8 mouse cellular contexts compared by ENCODE assay signal in genomic region chr13:34046421-34047012, GRCm38 (mm10). TPM values are rescaled to one million over a fixed set of nuclear protein-coding genes. Genes with fewer than 3 reads are reported as not detected.
A peak's percentile ranks its signal among the peaks of the same experiment; 100 is the strongest.
DNase-seq lines count a peak whose midpoint lies in the region; ATAC-seq and TF ChIP-seq lines count a peak whose summit lies in the region.

No protein-coding gene starts in this region.

- H3K36me3 ChIP-seq in embryonic facial prominence, embryonic 13.5 days = peaks cover 33% of the 10 kb centered on the region
- peaks cover 23% of the 10 kb centered on the region for H3K36me3 ChIP-seq in limb, embryonic 14.5 days (ENCODE audit: control insufficient read depth, insufficient read depth, low read length)

- H3K9ac ChIP-seq in embryonic facial prominence, embryonic 13.5 days = no peak overlapping the region
- no peak overlapping the region for H3K9ac ChIP-seq in limb, embryonic 14.5 days (ENCODE audit: low read depth, low read length, severe bottlenecking)

- H3K4me3 ChIP-seq in embryonic facial prominence, embryonic 13.5 days = no peak overlapping the region
- H3K4me3 ChIP-seq in limb, embryonic 14.5 days (replicated peaks; ENCODE audit: low read length) = no peak overlapping the region

- peaks cover 4% of the 10 kb centered on the region; the same call in 1 of the 2 replicates for H3K4me1 ChIP-seq in embryonic facial prominence, embryonic 13.5 days
- H3K4me1 ChIP-seq in limb, embryonic 14.5 days (ENCODE audit: control insufficient read depth, insufficient read depth, low read length) = peaks cover 5% of the 10 kb centered on the region; the same call in 1 of the 2 replicates

- ATAC-seq in embryonic facial prominence, embryonic 13.5 days (ENCODE audit: insufficient number of reproducible peaks, insufficient read depth, low FRiP score, low TSS enrichment, low read depth) = peak; percentile 69; the same call in 1 of the 2 replicates
- peak; percentile 84; the same call in 1 of the 2 replicates for ATAC-seq in limb, embryonic 14.5 days (ENCODE audit: low FRiP score, low read depth)

- no peak overlapping the region for H3K4me2 ChIP-seq in embryonic facial prominence, embryonic 13.5 days
- no peak overlapping the region for H3K4me2 ChIP-seq in limb, embryonic 14.5 days (replicated peaks; ENCODE audit: low read depth, low read length, severe bottlenecking)

- 41% methylated on average over 11 of the region's 11 CpGs for WGBS in embryonic facial prominence, embryonic 13.5 days
- 42% methylated on average over 11 of the region's 11 CpGs for WGBS in limb, embryonic 14.5 days

- H3K27ac ChIP-seq in embryonic facial prominence, embryonic 13.5 days = no peak overlapping the region; the same call in 1 of the 2 replicates
- no peak overlapping the region for H3K27ac ChIP-seq in limb, embryonic 14.5 days (replicated peaks; ENCODE audit: low read depth, low read length)

- no peaks in the 10 kb centered on the region for H3K27me3 ChIP-seq in embryonic facial prominence, embryonic 13.5 days
- H3K27me3 ChIP-seq in limb, embryonic 14.5 days (ENCODE audit: control insufficient read depth, insufficient read depth, low read length) = no peaks in the 10 kb centered on the region

- no peaks in the 10 kb centered on the region for H3K9me3 ChIP-seq in embryonic facial prominence, embryonic 13.5 days
- no peaks in the 10 kb centered on the region for H3K9me3 ChIP-seq in limb, embryonic 14.5 days (ENCODE audit: control insufficient read depth, low read length)

- TF ChIP-seq POLR2A in limb, embryonic 14.5 days (IDR thresholded peaks at IDR 0.05; ENCODE audit: borderline replicate concordance, extremely low read depth, insufficient read depth, insufficient read length) = no peak

- peak; percentile 90 for DNase-seq in 3T3-L1 (ENCODE audit: low read depth, low spot score)
- DNase-seq in adrenal gland, postnatal 14 days = peak; percentile 88
- peak; percentile 86 for DNase-seq in heart, adult 8-10 months (ENCODE audit: low spot score)
- DNase-seq in kidney, adult 9 months = peak; percentile 97
- peak; percentile 93 for DNase-seq in limb, embryonic 14.5 days (ENCODE audit: low spot score)
- DNase-seq in monocyte, adult 2 months (ENCODE audit: low read depth in 1 of 2, low spot score in 2 of 2) = peak; percentile 19 to 51
- peak; percentile 15 to 44 for DNase-seq in spleen, postnatal 14 days (ENCODE audit: low spot score in 2 of 2)

RNA-seq across cellular contexts. Expression of gene Bphl, which starts 9.1 kb away (rescaled TPM):
- 57.7 and 79.8 TPM in 2 replicates for total RNA-seq in adrenal gland, postnatal 14 days (2021)
- polyA plus RNA-seq in embryonic facial prominence, embryonic 13.5 days (2015; fragmentation: Nextera tagmentation; extraction: Ambion mirVana) = 50.8 and 53.9 TPM in 2 replicates
- 10 to 100 TPM; 39.1 to 47.7 (median 43.9) TPM for total RNA-seq in heart, adult 8-10 months (2022)
- 34.4 and 37.9 TPM in 2 replicates for polyA plus RNA-seq in limb, embryonic 14.5 days (2012; rRNA removed)
- 44.3 and 49.9 TPM in 2 replicates for polyA plus RNA-seq in limb, embryonic 14.5 days (2014; fragmentation: Nextera tagmentation; extraction: Ambion mirVana)

RNA-seq across cellular contexts. Expression of gene Tubb2a, which starts 31.3 kb away (rescaled TPM):
- total RNA-seq in adrenal gland, postnatal 14 days (2021) = 46.1 and 59.9 TPM in 2 replicates
- 133 and 136 TPM in 2 replicates for polyA plus RNA-seq in embryonic facial prominence, embryonic 13.5 days (2015; fragmentation: Nextera tagmentation; extraction: Ambion mirVana)
- total RNA-seq in heart, adult 8-10 months (2022) = 10 to 100 TPM; 29.1 to 49.7 (median 41.1) TPM
- 328 and 445 TPM in 2 replicates for polyA plus RNA-seq in limb, embryonic 14.5 days (2012; rRNA removed)
- polyA plus RNA-seq in limb, embryonic 14.5 days (2014; fragmentation: Nextera tagmentation; extraction: Ambion mirVana) = 150 and 170 TPM in 2 replicates

RNA-seq across cellular contexts. Expression of gene Serpinb6a, which starts 43.9 kb away (rescaled TPM):
- total RNA-seq in adrenal gland, postnatal 14 days (2021) = 214 and 236 TPM in 2 replicates
- 71.2 and 74.5 TPM in 2 replicates for polyA plus RNA-seq in embryonic facial prominence, embryonic 13.5 days (2015; fragmentation: Nextera tagmentation; extraction: Ambion mirVana)
- total RNA-seq in heart, adult 8-10 months (2022) = 100 to 1,000 TPM; 121 to 132 (median 127) TPM
- 58.0 and 61.7 TPM in 2 replicates for polyA plus RNA-seq in limb, embryonic 14.5 days (2012; rRNA removed)
- polyA plus RNA-seq in limb, embryonic 14.5 days (2014; fragmentation: Nextera tagmentation; extraction: Ambion mirVana) = 83.2 and 85.5 TPM in 2 replicates

RNA-seq across cellular contexts. Expression of gene Ripk1, which starts 44.4 kb away (rescaled TPM):
- 29.5 and 31.4 TPM in 2 replicates for total RNA-seq in adrenal gland, postnatal 14 days (2021)
- 14.8 and 17.3 TPM in 2 replicates for polyA plus RNA-seq in embryonic facial prominence, embryonic 13.5 days (2015; fragmentation: Nextera tagmentation; extraction: Ambion mirVana)
- 1 to 10 TPM; 5.5 to 7.9 (median 6.0) TPM for total RNA-seq in heart, adult 8-10 months (2022)
- polyA plus RNA-seq in limb, embryonic 14.5 days (2012; rRNA removed) = 8.7 and 10.7 TPM in 2 replicates
- 16.1 and 17.1 TPM in 2 replicates for polyA plus RNA-seq in limb, embryonic 14.5 days (2014; fragmentation: Nextera tagmentation; extraction: Ambion mirVana)

Comparison
In these comparisons a context has a peak if more than half of its experiments do, and no peak if none do; other contexts are left out.
1. DNase-seq: peak in every context shown above with its lines; median percentile 97 in kidney, adult 9 months; 93 in limb, embryonic 14.5 days; 90 in 3T3-L1; 88 in adrenal gland, postnatal 14 days; 86 in heart, adult 8-10 months; 35 in monocyte, adult 2 months; 30 in spleen, postnatal 14 days.